Mouse (Mus musculus) C2C12 (cell line): ENCODE measurements at regions not wholly inside any gene's neighbourhood (a gene's known extent, or its start where the extent isn't known, plus 50 kb on each side); places are given as distances from the start of the nearest gene placed in this dataset.
"Not testable (repeated sequence)": the region's sequence is repeated elsewhere in the genome, so short reads cannot be mapped to it uniquely, and the experiment has no call there.

Experiments
- CEBPB ChIP-seq: IDR thresholded peaks from one replicate; pipeline ENCODE4 v1.6.1; 2011; ENCODE audit warnings: low read depth, mild to moderate bottlenecking, control low read depth, moderate library complexity
- CTCF ChIP-seq: IDR thresholded peaks from one replicate; pipeline ENCODE4 v1.5.1; 2011; ENCODE audit not compliant: control insufficient read depth, insufficient read depth, insufficient read length
- MAX ChIP-seq: IDR thresholded peaks from one replicate; pipeline ENCODE4 v1.6.1; 2011; ENCODE audit warnings: mild to moderate bottlenecking, control low read depth
- MYOD1 ChIP-seq: IDR thresholded peaks from one replicate; pipeline ENCODE4 v1.6.1; 2011; ENCODE audit warnings: low read depth; ENCODE audit not compliant: control insufficient read depth, insufficient read length
- MYOG ChIP-seq: IDR thresholded peaks from one replicate; pipeline ENCODE4 v1.6.1; 2011; ENCODE audit not compliant: control insufficient read depth, insufficient read length; ENCODE audit errors: extremely low read depth
- USF1 ChIP-seq: IDR thresholded peaks from one replicate; pipeline ENCODE4 v1.6.1; 2011; ENCODE audit warnings: low read depth, mild to moderate bottlenecking, control low read depth, moderate library complexity

- not testable (repeated sequence) for TF ChIP-seq CTCF, USF1, MAX, MYOD1, MYOG, CEBPB
Observed at GRCm38 (mm10) chr15:42032286-42032685, 1898.1 kb downstream of the 9330182O14Rik start.
